Mouse (Mus musculus) thymus, adult 2 months (tissue): ENCODE measurements around the gene Tomm34. TPM values are rescaled to one million over a fixed set of nuclear protein-coding genes. Genes with fewer than 3 reads are reported as not detected.

ENCODE experiments used
- DNase-seq: peaks from one replicate; pipeline ENCODE4 v3.0.0; 2021
- H3K27ac ChIP-seq: fragments of 200-500 bp; 2 replicates; pipeline ENCODE4 v1.5.1; 2012; ENCODE audit warnings: low read length, control low read depth; ENCODE audit not compliant: control insufficient read depth, insufficient read depth
- H3K27me3 ChIP-seq: fragments of 200-500 bp; 2 replicates; pipeline ENCODE4 v1.6.1; 2012; ENCODE audit warnings: mild to moderate bottlenecking, low read length, moderate library complexity, mixed read lengths; ENCODE audit not compliant: control insufficient read depth, insufficient read depth
- H3K36me3 ChIP-seq: fragments of 200-500 bp; 2 replicates; pipeline ENCODE4 v1.6.1; 2012; ENCODE audit warnings: mild to moderate bottlenecking, low read length, moderate library complexity; ENCODE audit not compliant: control insufficient read depth, insufficient read depth
- H3K4me1 ChIP-seq: fragments of 200-500 bp; replicated peaks from 2 replicates; pipeline ENCODE4 v1.6.1; 2012; ENCODE audit warnings: low read length; ENCODE audit not compliant: control insufficient read depth, insufficient read depth
- H3K4me3 ChIP-seq: fragments of 200-500 bp; 2 replicates; pipeline ENCODE4 v1.5.1; 2012; ENCODE audit warnings: mild to moderate bottlenecking, low read length, control low read depth, moderate library complexity; ENCODE audit not compliant: control insufficient read depth, insufficient read depth
- CTCF ChIP-seq: fragments of 200-500 bp; IDR thresholded peaks from 2 replicates; pipeline ENCODE4 v1.5.1; 2012; ENCODE audit warnings: mild to moderate bottlenecking, control low read depth, low read length, moderate library complexity, borderline replicate concordance; ENCODE audit not compliant: control insufficient read depth, poor library complexity, insufficient read depth; ENCODE audit errors: extremely low read depth
- POLR2A ChIP-seq: fragments of 200-500 bp; IDR thresholded peaks from 2 replicates; pipeline ENCODE4 v1.6.1; 2012; ENCODE audit warnings: mild to moderate bottlenecking, low read length, control low read depth, moderate library complexity; ENCODE audit not compliant: control insufficient read depth, poor library complexity, insufficient read depth; ENCODE audit errors: extremely low read depth
- WGBS: fragments of 180-500 bp; shearing (Covaris S2); methylation state at CpG from one replicate; pipeline ENCODE4 v1.1.7; 2018; 5-methylcytosine and 5-hydroxymethylcytosine counted together
- polyA plus RNA-seq: library from polyadenylated mRNA; depleted of rRNA; stranded (reverse); fragments of >200 nt; gene quantifications from 2 replicates; pipeline ENCODE4 v1.2.3, GENCODE M21; 2012

Tomm34 gene
- polyA plus RNA-seq, 1 experiment = 83.7 TPM

DNA sequence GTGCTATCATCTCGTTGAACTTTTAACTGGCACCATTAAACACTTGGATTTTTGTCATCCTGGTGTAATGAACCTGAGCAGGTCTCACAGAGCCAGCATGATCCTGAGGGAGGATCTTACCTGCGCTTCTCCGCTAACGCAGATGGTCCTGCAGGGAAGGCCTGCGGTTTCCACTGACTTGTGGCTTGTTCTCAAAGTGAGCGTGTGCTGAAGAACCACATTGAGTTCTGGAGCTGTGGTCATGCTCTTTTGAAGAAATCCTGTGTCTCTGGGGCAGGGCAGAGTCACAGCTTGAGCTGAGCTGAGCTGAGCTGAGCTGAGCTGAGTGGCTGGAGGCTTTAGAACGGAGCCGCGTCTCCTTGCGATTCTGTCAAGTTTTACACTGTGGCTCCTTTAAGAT is 10.6 kb upstream of the Tomm34 start:
- no peaks in the 10 kb centered on the region for H3K27me3 ChIP-seq
- H3K4me1 ChIP-seq = peaks cover 47% of the 10 kb centered on the region
- peaks cover 51% of the 10 kb centered on the region for H3K36me3 ChIP-seq
- H3K27ac ChIP-seq = peak overlapping the region; percentile 100
- DNase-seq = peak; percentile 58
- H3K4me3 ChIP-seq = no peak overlapping the region
- no peak for TF ChIP-seq POLR2A
- no peak for TF ChIP-seq CTCF
- 10% methylated on average over 10 of the region's 10 CpGs for WGBS

DNA sequence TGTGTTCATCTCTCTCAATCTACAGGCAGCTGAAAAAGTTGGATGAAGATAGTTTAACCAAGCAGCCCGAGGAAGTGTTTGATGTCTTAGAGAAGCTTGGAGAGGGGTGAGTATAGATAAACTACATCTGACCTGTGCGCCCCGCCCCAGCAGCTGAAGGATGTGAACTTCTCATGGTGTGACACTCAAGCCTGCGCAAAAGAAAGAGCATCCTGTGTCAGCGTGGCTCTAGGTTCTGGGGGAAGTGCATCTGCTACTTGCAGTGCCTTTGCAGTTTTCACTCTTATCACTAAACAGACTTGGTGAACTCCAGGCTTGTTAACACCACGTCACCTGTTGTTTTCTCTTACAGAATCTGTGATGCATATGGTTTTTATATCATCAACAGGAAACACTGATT is 8.5 kb upstream of the Tomm34 start:
- H3K4me1 ChIP-seq = peaks cover 40% of the 10 kb centered on the region
- no peaks in the 10 kb centered on the region for H3K27me3 ChIP-seq
- WGBS = 3% methylated on average over 6 of the region's 6 CpGs
- H3K4me3 ChIP-seq = no peak overlapping the region
- H3K27ac ChIP-seq = no peak overlapping the region; the same call in 1 of the 2 replicates
- TF ChIP-seq POLR2A (no peak), CTCF (no peak)
- DNase-seq = peak; percentile 78
- H3K36me3 ChIP-seq = peaks cover 37% of the 10 kb centered on the region

DNA sequence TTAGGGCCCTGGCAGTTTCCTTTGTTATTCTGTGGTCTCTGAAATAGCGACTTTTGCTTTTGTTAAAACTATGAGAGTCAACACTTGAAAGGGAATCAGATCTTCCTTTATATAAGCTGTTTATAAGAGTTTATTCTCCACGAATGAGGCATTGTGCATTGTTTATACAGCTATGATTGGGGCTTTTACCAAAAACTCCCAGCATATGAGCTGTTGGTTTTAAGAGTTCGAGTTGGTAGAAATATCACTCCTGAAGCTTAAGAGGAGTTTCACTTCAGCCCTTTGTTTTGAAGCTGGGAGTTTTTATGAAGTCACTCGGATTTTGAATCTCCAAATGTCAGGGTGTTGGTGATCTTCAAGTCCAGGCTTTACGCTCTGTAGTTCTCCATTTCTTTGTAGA is 6.9 kb upstream of the Tomm34 start:
- DNase-seq = no peak
- peaks cover 33% of the 10 kb centered on the region for H3K4me1 ChIP-seq

DNA sequence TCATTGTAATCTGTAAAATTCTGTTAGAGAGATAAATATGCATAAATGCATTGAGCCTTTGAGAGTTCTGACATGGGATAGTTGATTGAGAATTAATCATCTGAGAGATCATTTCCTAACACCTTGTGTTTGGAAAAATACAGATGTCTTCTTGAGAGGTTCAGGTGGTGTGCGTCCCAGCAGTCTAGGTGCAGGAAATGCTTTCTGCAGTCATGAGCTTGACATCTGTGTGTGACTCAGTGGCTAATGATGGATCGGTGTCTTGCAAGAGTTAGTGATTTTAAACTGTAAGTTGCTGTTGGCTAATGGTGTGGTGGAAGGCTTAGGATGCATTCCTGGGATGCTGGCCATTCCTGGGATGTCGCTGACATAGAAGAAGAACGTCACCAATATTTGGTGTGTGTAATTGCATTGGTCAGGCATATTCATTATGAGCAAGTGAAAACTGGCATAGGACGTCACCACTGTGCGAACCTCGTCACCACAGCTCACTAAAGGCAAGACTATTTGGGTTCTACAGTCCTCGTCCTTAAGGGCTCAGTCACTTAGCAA is 6.0 kb upstream of the Tomm34 start:
- WGBS = 62% methylated on average over 8 of the region's 8 CpGs
- TF ChIP-seq CTCF (no peak), POLR2A (no peak)
- DNase-seq = no peak
- peaks cover 20% of the 10 kb centered on the region for H3K36me3 ChIP-seq
- H3K27ac ChIP-seq = peak overlapping the region; percentile 72
- peaks cover 25% of the 10 kb centered on the region for H3K4me1 ChIP-seq
- H3K27me3 ChIP-seq = no peaks in the 10 kb centered on the region
- no peak overlapping the region for H3K4me3 ChIP-seq

More for the DNA sequence above, 6.9 kb upstream of the Tomm34 start:
- peak overlapping the region; percentile 72; the same call in 1 of the 2 replicates for H3K27ac ChIP-seq
- TF ChIP-seq POLR2A = no peak
- no peak for TF ChIP-seq CTCF
- no peaks in the 10 kb centered on the region for H3K27me3 ChIP-seq
- H3K4me3 ChIP-seq = no peak overlapping the region
- peaks cover 29% of the 10 kb centered on the region for H3K36me3 ChIP-seq
- WGBS = 12% methylated on average over 5 of the region's 5 CpGs

GRCm38 (mm10) chr2:164075088-164075487 is 4.1 kb upstream of the Tomm34 start:
- 1% methylated on average over 5 of the region's 5 CpGs for WGBS
- peak; percentile 54 for DNase-seq
- Histone ChIP-seq H3K4me1 (peaks cover 13% of the 10 kb centered on the region), H3K27me3 (no peaks in the 10 kb centered on the region), H3K36me3 (peaks cover 3% of the 10 kb centered on the region), H3K4me3 (peak overlapping the region; percentile 92), H3K27ac (peak overlapping the region; percentile 98)
- 0 out of 2 replicates have a peak, but pooled peaks have one; percentile 25 for TF ChIP-seq POLR2A
- no peak for TF ChIP-seq CTCF

GRCm38 (mm10) chr2:164073918-164074578 is 3.1 kb upstream of the Tomm34 start:
- H3K27me3 ChIP-seq = no peaks in the 10 kb centered on the region
- TF ChIP-seq POLR2A (peak; percentile 100), CTCF (peak; percentile 92)
- peak overlapping the region; percentile 98 for H3K27ac ChIP-seq
- no peaks in the 10 kb centered on the region for H3K36me3 ChIP-seq
- H3K4me3 ChIP-seq = peak overlapping the region; percentile 92
- peaks cover 15% of the 10 kb centered on the region for H3K4me1 ChIP-seq
- peak; percentile 100 for DNase-seq
- under 1% methylated on average over 48 of the region's 48 CpGs for WGBS
